Mouse (Mus musculus) limb, embryonic 11.5 days (tissue): ENCODE measurements around the gene 4930568D16Rik. TPM values are rescaled to one million over a fixed set of nuclear protein-coding genes. Genes with fewer than 3 reads are reported as not detected.

ENCODE experiments used
- ATAC-seq: fragments of 200-750 bp; cut with Nextera tagmentation; 2 replicates; pipeline ENCODE4 v1.8.0; 2017; ENCODE audit warnings: low read depth; ENCODE audit not compliant: insufficient number of reproducible peaks, low FRiP score, low TSS enrichment
- DNase-seq: peaks from one replicate; pipeline ENCODE4 v3.0.0-alpha.2; 2015; ENCODE audit warnings: low spot score
- H3K27ac ChIP-seq: fragments of 300-500 bp; sonication (generic); replicated peaks from 2 replicates; pipeline ENCODE4 v1.5.1; 2014; ENCODE audit warnings: low read depth, mild to moderate bottlenecking, low read length
- H3K27me3 ChIP-seq: fragments of 300-500 bp; sonication (generic); 2 replicates; pipeline ENCODE4 v1.6.1; 2014; ENCODE audit warnings: mild to moderate bottlenecking, low read length, mixed read lengths; ENCODE audit not compliant: control insufficient read depth, insufficient read depth
- H3K36me3 ChIP-seq: fragments of 300-500 bp; sonication (generic); 2 replicates; pipeline ENCODE4 v1.6.1; 2014; ENCODE audit warnings: mild to moderate bottlenecking, low read length, moderate library complexity, mixed read lengths; ENCODE audit not compliant: control insufficient read depth, insufficient read depth
- H3K4me1 ChIP-seq: fragments of 300-500 bp; sonication (generic); 2 replicates; pipeline ENCODE4 v1.6.1; 2014; ENCODE audit warnings: low read length, mixed read lengths; ENCODE audit not compliant: control insufficient read depth, insufficient read depth
- H3K4me2 ChIP-seq: fragments of 300-500 bp; sonication (generic); 2 replicates; pipeline ENCODE4 v1.6.1; 2014; ENCODE audit warnings: low read depth, mild to moderate bottlenecking, moderate library complexity; ENCODE audit not compliant: severe bottlenecking
- H3K4me3 ChIP-seq: fragments of 300-500 bp; sonication (generic); 2 replicates; pipeline ENCODE4 v1.5.1; 2014; ENCODE audit warnings: low read depth, low read length
- H3K9ac ChIP-seq: fragments of 300-500 bp; sonication (generic); 2 replicates; pipeline ENCODE4 v1.6.1; 2014; ENCODE audit warnings: mild to moderate bottlenecking, low read length
- H3K9me3 ChIP-seq: fragments of 300-500 bp; sonication (generic); 2 replicates; pipeline ENCODE4 v1.6.1; 2016; ENCODE audit warnings: low read length; ENCODE audit not compliant: control insufficient read depth
- WGBS: fragments of 180-500 bp; shearing (Covaris S2); extraction: QIAGEN DNeasy Blood & Tissue Kit; methylation state at CpG from one replicate; pipeline ENCODE4 v1.1.7; 2014; 5-methylcytosine and 5-hydroxymethylcytosine counted together
- polyA plus RNA-seq: library from polyadenylated mRNA; unstranded; fragments of >200 nt; fragmentation: Nextera tagmentation; extraction: Ambion mirVana; gene quantifications from 2 replicates; pipeline ENCODE4 v1.2.1, GENCODE M21; 2014

4930568D16Rik gene
- polyA plus RNA-seq, 1 experiment from 2014 or later = not detected

DNA sequence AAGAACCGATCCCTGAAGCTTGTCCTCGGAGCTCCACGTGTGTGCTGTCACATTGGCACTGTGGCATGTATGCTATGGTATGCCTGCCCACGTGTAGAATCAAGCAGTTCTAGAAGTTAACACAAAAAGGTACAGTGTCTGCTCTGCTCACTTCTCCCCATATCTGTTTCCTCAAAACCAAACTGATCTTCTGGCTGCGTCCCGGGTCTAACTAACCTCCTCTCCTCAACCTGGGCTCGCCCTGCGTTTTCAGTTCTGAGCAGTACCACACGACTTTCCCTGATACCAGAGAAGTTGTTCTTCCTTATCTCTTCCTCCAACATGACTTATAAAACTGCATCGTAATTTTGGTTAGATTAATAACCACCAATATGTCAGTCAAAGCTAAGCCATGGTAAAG is 39.9 kb downstream of the 4930568D16Rik start:
- no peak overlapping the region for H3K27ac ChIP-seq
- no peak overlapping the region for H3K4me2 ChIP-seq
- H3K4me3 ChIP-seq = no peak overlapping the region
- WGBS = 77% methylated on average over 10 of the region's 10 CpGs
- DNase-seq (no peak), ATAC-seq (no peak)
- H3K4me1 ChIP-seq = no peaks in the 10 kb centered on the region
- H3K9ac ChIP-seq = no peak overlapping the region
- no peaks in the 10 kb centered on the region for H3K36me3 ChIP-seq
- no peaks in the 10 kb centered on the region for H3K27me3 ChIP-seq
- no peaks in the 10 kb centered on the region for H3K9me3 ChIP-seq

- Histone ChIP-seq H3K9ac (no peak overlapping the region), H3K4me1 (no peaks in the 10 kb centered on the region), H3K4me3 (no peak overlapping the region), H3K27ac (no peak overlapping the region), H3K9me3 (no peaks in the 10 kb centered on the region), H3K27me3 (no peaks in the 10 kb centered on the region), H3K36me3 (no peaks in the 10 kb centered on the region), H3K4me2 (no peak overlapping the region)
- ATAC-seq (no peak), DNase-seq (no peak)
- WGBS = 80% methylated on average over 1 of the region's 1 CpGs
These were observed 40.6 kb downstream of the 4930568D16Rik start for GRCm38 (mm10) chr2:35326931-35327330.

DNA sequence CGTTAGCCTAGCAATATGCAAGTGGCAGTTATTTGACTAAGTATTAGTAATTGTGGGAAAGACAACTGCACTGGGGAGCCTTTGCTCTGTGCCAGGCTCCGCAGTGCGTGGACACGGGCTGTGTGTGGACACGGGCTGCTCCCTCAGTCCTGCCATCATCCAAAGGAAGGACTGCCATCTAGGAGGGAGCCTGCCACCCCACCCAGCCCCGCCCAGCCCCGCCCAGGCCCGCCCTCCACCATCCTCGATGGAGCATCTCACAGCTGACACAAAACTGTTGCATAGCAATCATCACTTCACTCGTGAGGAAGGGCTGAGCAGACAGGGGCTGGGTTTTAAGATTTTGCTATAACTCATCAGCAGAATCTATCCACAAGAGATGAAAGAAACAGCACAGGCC is 41.6 kb downstream of the 4930568D16Rik start:
- no peak overlapping the region for H3K9ac ChIP-seq
- no peak overlapping the region for H3K4me3 ChIP-seq
- no peaks in the 10 kb centered on the region for H3K36me3 ChIP-seq
- H3K9me3 ChIP-seq = no peaks in the 10 kb centered on the region
- H3K27ac ChIP-seq = no peak overlapping the region
- no peak for ATAC-seq
- H3K27me3 ChIP-seq = no peaks in the 10 kb centered on the region
- H3K4me2 ChIP-seq = no peak overlapping the region
- H3K4me1 ChIP-seq = no peaks in the 10 kb centered on the region
- DNase-seq = no peak
- WGBS = 64% methylated on average over 10 of the region's 10 CpGs

GRCm38 (mm10) chr2:35322404-35323164 is 44.9 kb downstream of the 4930568D16Rik start:
- 82% methylated on average over 10 of the region's 10 CpGs for WGBS
- no peak overlapping the region for H3K4me2 ChIP-seq
- no peak for DNase-seq
- H3K4me1 ChIP-seq = no peaks in the 10 kb centered on the region
- H3K36me3 ChIP-seq = no peaks in the 10 kb centered on the region
- no peak for ATAC-seq
- no peak overlapping the region for H3K9ac ChIP-seq
- no peaks in the 10 kb centered on the region for H3K27me3 ChIP-seq
- H3K9me3 ChIP-seq = no peaks in the 10 kb centered on the region
- H3K4me3 ChIP-seq = no peak overlapping the region
- H3K27ac ChIP-seq = no peak overlapping the region

DNA sequence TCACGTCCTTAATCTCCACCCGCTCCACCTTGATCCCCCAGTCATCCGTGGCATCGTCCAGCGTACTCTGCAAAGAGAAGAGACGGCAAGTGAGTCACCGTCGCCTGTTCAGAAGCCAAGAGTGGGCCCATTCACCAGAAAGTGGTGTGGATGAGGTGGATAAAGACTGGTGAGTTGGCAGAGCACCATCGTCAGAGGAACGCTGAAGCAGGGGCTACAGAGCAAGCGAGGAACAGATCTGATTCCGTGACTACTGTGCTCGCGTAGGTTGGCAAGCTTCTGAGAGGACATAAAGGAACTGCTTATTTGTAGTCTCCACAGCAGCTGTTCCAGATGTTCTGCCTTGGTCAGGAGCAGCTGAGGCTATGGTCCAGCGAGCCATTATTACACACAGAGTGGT is 47.1 kb downstream of the 4930568D16Rik start:
- 88% methylated on average over 15 of the region's 15 CpGs for WGBS
- no peaks in the 10 kb centered on the region for H3K4me1 ChIP-seq

DNA sequence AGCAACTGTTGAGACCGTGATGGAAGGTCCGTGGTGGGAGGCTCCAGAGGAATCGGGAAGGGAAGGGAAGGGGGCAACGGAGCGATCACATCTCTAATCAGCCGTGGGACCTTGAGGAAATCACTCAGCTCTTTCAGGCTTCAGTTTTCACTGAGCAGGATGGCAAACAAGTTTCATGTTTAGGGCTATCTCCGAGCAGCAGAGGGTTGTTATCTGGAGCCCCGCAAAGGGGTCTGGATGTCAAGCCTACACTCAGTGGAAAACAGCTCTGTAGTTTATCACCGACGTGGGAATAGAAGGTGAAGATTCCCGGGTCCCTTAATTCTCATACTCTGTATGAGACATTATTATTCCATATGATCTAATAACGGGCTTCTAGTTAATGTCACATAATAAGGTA is 49.1 kb downstream of the 4930568D16Rik start:
- Histone ChIP-seq H3K4me2 (no peak overlapping the region), H3K27ac (no peak overlapping the region), H3K9ac (no peak overlapping the region), H3K36me3 (0 out of 2 replicates have a peak, but pooled peaks cover 2% of the 10 kb centered on the region), H3K4me3 (no peak overlapping the region), H3K9me3 (no peaks in the 10 kb centered on the region), H3K4me1 (no peaks in the 10 kb centered on the region), H3K27me3 (no peaks in the 10 kb centered on the region)
- WGBS = 91% methylated on average over 12 of the region's 12 CpGs
- no peak for ATAC-seq
- no peak for DNase-seq

More for the DNA sequence above, 47.1 kb downstream of the 4930568D16Rik start:
- no peak overlapping the region for H3K4me2 ChIP-seq
- H3K4me3 ChIP-seq = no peak overlapping the region
- H3K9ac ChIP-seq = no peak overlapping the region
- DNase-seq (no peak), ATAC-seq (no peak)
- H3K9me3 ChIP-seq = no peaks in the 10 kb centered on the region
- H3K27me3 ChIP-seq = no peaks in the 10 kb centered on the region
- 0 out of 2 replicates have a peak, but pooled peaks cover 2% of the 10 kb centered on the region for H3K36me3 ChIP-seq
- no peak overlapping the region for H3K27ac ChIP-seq

GRCm38 (mm10) chr2:35317604-35318003 is 49.9 kb downstream of the 4930568D16Rik start:
- Histone ChIP-seq H3K4me3 (no peak overlapping the region), H3K9me3 (no peaks in the 10 kb centered on the region), H3K9ac (no peak overlapping the region), H3K4me1 (no peaks in the 10 kb centered on the region), H3K27ac (no peak overlapping the region), H3K36me3 (0 out of 2 replicates have a peak, but pooled peaks cover 2% of the 10 kb centered on the region), H3K27me3 (no peaks in the 10 kb centered on the region), H3K4me2 (no peak overlapping the region)
- 93% methylated on average over 4 of the region's 4 CpGs for WGBS
- ATAC-seq = no peak
- no peak for DNase-seq

- ATAC-seq (no peak), DNase-seq (no peak)
- H3K4me2 ChIP-seq = no peak overlapping the region
- H3K9me3 ChIP-seq = no peaks in the 10 kb centered on the region
- no peak overlapping the region for H3K4me3 ChIP-seq
- 52% methylated on average over 3 of the region's 3 CpGs for WGBS
- 0 out of 2 replicates have a peak, but pooled peaks cover 2% of the 10 kb centered on the region for H3K36me3 ChIP-seq
- H3K9ac ChIP-seq = no peak overlapping the region
- no peaks in the 10 kb centered on the region for H3K4me1 ChIP-seq
- H3K27ac ChIP-seq = no peak overlapping the region
- no peaks in the 10 kb centered on the region for H3K27me3 ChIP-seq
These were observed 53.2 kb downstream of the 4930568D16Rik start for GRCm38 (mm10) chr2:35314300-35314699.
